In genomic region chr1:185452461-185452860, GRCm38 (mm10) we compare ENCODE assay signal across 27 mouse cellular contexts. TPM values are rescaled to one million over a fixed set of nuclear protein-coding genes. Genes with fewer than 3 reads are reported as not detected.
DNase-seq lines count a peak whose midpoint lies in the region; ATAC-seq and TF ChIP-seq lines count a peak whose summit lies in the region.
"Had no signal": no experiment of that assay in that cellular context is flagged by ENCODE, and none has a peak within 500 bp of the region (broad histone marks: within the 10 kb centered on the region; RNA-seq: fewer than 3 reads in every experiment).

No protein-coding gene starts in this region.

- peaks cover 19 to 36% of the 10 kb centered on the region in 2 experiments for H3K4me1 ChIP-seq in MEL (ENCODE audit: control insufficient read depth in 1 of 2, insufficient read depth in 2 of 2, low read length in 2 of 2)
- peaks cover 78% of the 10 kb centered on the region for H3K4me1 ChIP-seq in liver, embryonic 12.5 days
- peaks cover 76% of the 10 kb centered on the region for H3K4me1 ChIP-seq in liver, embryonic 15.5 days (replicated peaks)

- no peak overlapping the region for H3K27ac ChIP-seq in MEL (ENCODE audit: control insufficient read depth, low read depth, low read length)
- H3K27ac ChIP-seq in liver, embryonic 12.5 days = peak overlapping the region; percentile 98
- H3K27ac ChIP-seq in liver, embryonic 15.5 days (replicated peaks) = peak overlapping the region; percentile 97
- H3K27ac ChIP-seq: embryonic facial prominence, embryonic 12.5 days; embryonic facial prominence, embryonic 15.5 days; gastrocnemius, adult 2 months; hindbrain, embryonic 12.5 days; hindbrain, embryonic 15.5 days had no signal

- H3K9me3 ChIP-seq in MEL (replicated peaks; ENCODE audit: insufficient read depth, low read length) = no peaks in the 10 kb centered on the region
- no peaks in the 10 kb centered on the region for H3K9me3 ChIP-seq in liver, embryonic 12.5 days (replicated peaks)
- H3K9me3 ChIP-seq in liver, embryonic 15.5 days (replicated peaks) = no peaks in the 10 kb centered on the region
- H3K9me3 ChIP-seq: embryonic facial prominence, embryonic 12.5 days; embryonic facial prominence, embryonic 15.5 days; G1E; hindbrain, embryonic 12.5 days; hindbrain, embryonic 15.5 days had no signal

- no peak for TF ChIP-seq CTCF in MEL (IDR thresholded peaks at IDR 0.05 in 2 of 3, conservative IDR thresholded peaks at IDR 0.05 in 1 of 3; ENCODE audit: control insufficient read depth in 1 of 3, insufficient read depth in 1 of 3, low read depth in 2 of 3, low read length in 3 of 3, poor library complexity in 1 of 3, severe bottlenecking in 1 of 3)

- H3K36me3 ChIP-seq in MEL (ENCODE audit: control insufficient read depth in 1 of 2, insufficient read depth in 2 of 2, low read length in 2 of 2) = peaks cover 0 to 24% of the 10 kb centered on the region in 2 experiments; a peak in 3 of 4 replicates
- peaks cover 13% of the 10 kb centered on the region for H3K36me3 ChIP-seq in liver, embryonic 12.5 days
- H3K36me3 ChIP-seq in liver, embryonic 15.5 days (replicated peaks) = peaks cover 16% of the 10 kb centered on the region
- H3K36me3 ChIP-seq: embryonic facial prominence, embryonic 12.5 days; embryonic facial prominence, embryonic 15.5 days; hindbrain, embryonic 12.5 days; hindbrain, embryonic 15.5 days had no signal

- TF ChIP-seq RAD21 in MEL (IDR thresholded peaks at IDR 0.05; ENCODE audit: low read depth, low read length) = no peak

- no peaks in the 10 kb centered on the region for H3K27me3 ChIP-seq in MEL (ENCODE audit: control insufficient read depth in 1 of 2, insufficient read depth in 2 of 2, low read length in 2 of 2)
- H3K27me3 ChIP-seq in liver, embryonic 12.5 days (replicated peaks) = peaks cover 26% of the 10 kb centered on the region
- H3K27me3 ChIP-seq in liver, embryonic 15.5 days = peaks cover 17% of the 10 kb centered on the region
- H3K27me3 ChIP-seq: CH12.LX; hindbrain, embryonic 15.5 days had no signal

- no peak overlapping the region for H3K9ac ChIP-seq in MEL (ENCODE audit: control insufficient read depth, low read depth, low read length, poor library complexity, severe bottlenecking)
- H3K9ac ChIP-seq in liver, embryonic 12.5 days = peak overlapping the region; percentile 78; the same call in 1 of the 2 replicates
- H3K9ac ChIP-seq in liver, embryonic 15.5 days = peak overlapping the region; percentile 14
- H3K9ac ChIP-seq: embryonic facial prominence, embryonic 12.5 days; embryonic facial prominence, embryonic 15.5 days; forebrain, postnatal 0 days; hindbrain, embryonic 12.5 days; hindbrain, embryonic 15.5 days had no signal

- TF ChIP-seq EP300 in MEL (IDR thresholded peaks at IDR 0.05; ENCODE audit: low read depth in 1 of 2, low read length in 2 of 2) = peak; percentile 36 to 66; a peak in 2 of 4 replicates

- WGBS in liver, embryonic 12.5 days (ENCODE audit: insufficient replicate concordance) = 61% methylated on average over 6 of the region's 6 CpGs
- 39% methylated on average over 6 of the region's 6 CpGs for WGBS in liver, embryonic 15.5 days (ENCODE audit: insufficient replicate concordance)

- peak; percentile 67 for DNase-seq in MEL (ENCODE audit: low read depth, low spot score)
- DNase-seq in cerebellum, adult 11-12 months = no peak
- no peak for DNase-seq in urinary bladder, postnatal 10 days (ENCODE audit: low spot score)
- no peak for DNase-seq in T-cell, adult 2 months (ENCODE audit: low spot score)
- DNase-seq: adrenal gland, adult 2 months; adrenal gland, postnatal 25 days; B cell, adult 2 months; cerebellum, adult 2 months; cerebellum, adult 9-11 months; cerebellum, postnatal 25 days; forebrain, postnatal 0 days; gastrocnemius, adult 2 months; gastrocnemius, postnatal 14 days; heart, adult 11 months had no signal

- no peak for ATAC-seq in liver, embryonic 12.5 days
- ATAC-seq in liver, embryonic 15.5 days (ENCODE audit: insufficient read depth) = no peak
- peak; percentile 30 for ATAC-seq in megakaryocyte progenitor cell, adult 5-6 weeks (replicated peaks; ENCODE audit: poor library complexity)
- ATAC-seq: forebrain, embryonic 14.5 days; forebrain, postnatal 0 days had no signal

- TF ChIP-seq POLR2A in MEL (IDR thresholded peaks at IDR 0.05; ENCODE audit: control insufficient read depth in 1 of 2, insufficient read depth in 1 of 2, low read depth in 1 of 2, low read length in 2 of 2, poor library complexity in 1 of 2) = no peak

- no peak overlapping the region; the same call in 1 of the 2 replicates for H3K4me2 ChIP-seq in liver, embryonic 12.5 days
- peak overlapping the region; percentile 73 for H3K4me2 ChIP-seq in liver, embryonic 15.5 days
- H3K4me2 ChIP-seq: embryonic facial prominence, embryonic 12.5 days; embryonic facial prominence, embryonic 15.5 days; hindbrain, embryonic 12.5 days; hindbrain, embryonic 15.5 days had no signal

- no peak overlapping the region for H3K4me3 ChIP-seq in MEL (ENCODE audit: control insufficient read depth in 1 of 2, insufficient read depth in 1 of 2, low read depth in 2 of 2, low read length in 2 of 2)
- H3K4me3 ChIP-seq in liver, embryonic 12.5 days = no peak overlapping the region
- H3K4me3 ChIP-seq in liver, embryonic 15.5 days (replicated peaks) = no peak overlapping the region
- H3K4me3 ChIP-seq: embryonic facial prominence, embryonic 12.5 days; embryonic facial prominence, embryonic 15.5 days; gastrocnemius, adult 2 months; hindbrain, embryonic 12.5 days; hindbrain, embryonic 15.5 days had no signal

- no peaks in the 10 kb centered on the region; the same call in 1 of the 2 replicates for H3K79me2 ChIP-seq in MEL (ENCODE audit: control insufficient read depth, insufficient read depth, low read length, poor library complexity)

TF ChIP-seq in MEL, 35 proteins besides CTCF, POLR2A, EP300 and RAD21:
- TF ChIP-seq NRF1 (IDR thresholded peaks at IDR 0.05; ENCODE audit: insufficient read depth, low read depth, low read length, poor library complexity, severe bottlenecking) (no peak), ZC3H11A (IDR thresholded peaks at IDR 0.05; ENCODE audit: low read depth, low read length) (no peak), ETS1 (IDR thresholded peaks at IDR 0.05; ENCODE audit: low read depth, low read length) (peak; percentile 11; the same call in 1 of the 2 replicates), HCFC1 (IDR thresholded peaks at IDR 0.05; ENCODE audit: low read depth, low read length) (no peak), USF2 (IDR thresholded peaks at IDR 0.05; ENCODE audit: borderline replicate concordance in 1 of 2, insufficient read depth in 1 of 2, low read depth in 1 of 2, low read length in 2 of 2) (no peak), MYB (IDR thresholded peaks at IDR 0.05; ENCODE audit: low read depth, low read length) (no peak), SIN3A (IDR thresholded peaks at IDR 0.05; ENCODE audit: low read length) (no peak), NELFE (IDR thresholded peaks at IDR 0.05; ENCODE audit: low read depth, low read length) (no peak), SMC3 (IDR thresholded peaks at IDR 0.05; ENCODE audit: low read depth, low read length) (no peak), BHLHE40 (IDR thresholded peaks at IDR 0.05; ENCODE audit: borderline replicate concordance, low read depth, low read length) (no peak), ZNF384 (IDR thresholded peaks at IDR 0.05; ENCODE audit: low read depth, low read length) (peak; percentile 71), RCOR1 (IDR thresholded peaks at IDR 0.05; ENCODE audit: low read depth, low read length) (peak; percentile 52), ZKSCAN1 (IDR thresholded peaks at IDR 0.05; ENCODE audit: low read depth, low read length) (no peak), MYC (IDR thresholded peaks at IDR 0.05; ENCODE audit: low read depth, low read length) (no peak), GATA1 (IDR thresholded peaks at IDR 0.05; ENCODE audit: low read depth, low read length) (peak; percentile 67), TAL1 (IDR thresholded peaks at IDR 0.05; ENCODE audit: low read length) (peak; percentile 73), E2F4 (IDR thresholded peaks at IDR 0.05; ENCODE audit: borderline replicate concordance, low read depth, low read length) (no peak), KAT2A (conservative IDR thresholded peaks at IDR 0.05; ENCODE audit: low read depth, low read length) (no peak), MEF2A (IDR thresholded peaks at IDR 0.05; ENCODE audit: extremely low read depth, insufficient replicate concordance, low read depth, low read length, poor library complexity, severe bottlenecking) (no peak), MAFK (IDR thresholded peaks at IDR 0.05; ENCODE audit: borderline replicate concordance, low read depth, low read length) (no peak), POLR2AphosphoS5 (IDR thresholded peaks at IDR 0.05; ENCODE audit: borderline replicate concordance, low read depth, low read length) (no peak), TCF12 (IDR thresholded peaks at IDR 0.05; ENCODE audit: low read depth, low read length) (no peak), UBTF (IDR thresholded peaks at IDR 0.05; ENCODE audit: borderline replicate concordance, insufficient read depth, low read depth, low read length) (no peak), USF1 (IDR thresholded peaks at IDR 0.05; ENCODE audit: low read depth, low read length) (no peak), POLR2AphosphoS2 (IDR thresholded peaks at IDR 0.05; ENCODE audit: low read length) (no peak), GABPA (IDR thresholded peaks at IDR 0.05; ENCODE audit: low read depth, low read length) (no peak), JUND (IDR thresholded peaks at IDR 0.05; ENCODE audit: low read depth, low read length) (no peak), CHD1 (IDR thresholded peaks at IDR 0.05; ENCODE audit: low read depth, low read length) (no peak), MAZ (IDR thresholded peaks at IDR 0.05; ENCODE audit: low read depth, low read length) (no peak)

RNA-seq across cellular contexts. Expression of gene Slc30a10, which starts 2.2 kb away (rescaled TPM):
- total RNA-seq in MEL (2012; rRNA removed) = 2.1 and 3.9 TPM in 2 replicates
- 1 to 10 TPM in 1 of 2 experiments, not detected in 1; 7.9 TPM for polyA plus RNA-seq in MEL (2012; ENCODE audit: insufficient read depth in 1 of 2, insufficient read length in 2 of 2, low read depth in 1 of 2, low replicate concordance in 2 of 2, missing spikeins in 1 of 2)
- polyA plus RNA-seq in liver, embryonic 12.5 days (2016; fragmentation: Nextera tagmentation; extraction: Ambion mirVana) = 17.6 and 18.5 TPM in 2 replicates
- polyA plus RNA-seq in liver, embryonic 15.5 days (2015; fragmentation: Nextera tagmentation; extraction: Ambion mirVana) = 13.0 and 14.2 TPM in 2 replicates
- 0.05 and 0.07 TPM in 2 replicates for total RNA-seq in megakaryocyte progenitor cell, adult 5-6 weeks (2015)
- total RNA-seq in megakaryocyte progenitor cell, adult 5-6 weeks (2017) = 0.07 and 0.08 TPM in 2 replicates
- total RNA-seq: adrenal gland, postnatal 25 days; CH12.LX; gastrocnemius, adult 2 months; heart, adult 8-10 months; heart, postnatal 25 days; hematopoietic stem cell, adult 5-6 weeks had no signal
- polyA plus RNA-seq: adrenal gland, adult 2 months had no signal
